24 mouse cellular contexts compared by ENCODE assay signal in the genomic region with DNA sequence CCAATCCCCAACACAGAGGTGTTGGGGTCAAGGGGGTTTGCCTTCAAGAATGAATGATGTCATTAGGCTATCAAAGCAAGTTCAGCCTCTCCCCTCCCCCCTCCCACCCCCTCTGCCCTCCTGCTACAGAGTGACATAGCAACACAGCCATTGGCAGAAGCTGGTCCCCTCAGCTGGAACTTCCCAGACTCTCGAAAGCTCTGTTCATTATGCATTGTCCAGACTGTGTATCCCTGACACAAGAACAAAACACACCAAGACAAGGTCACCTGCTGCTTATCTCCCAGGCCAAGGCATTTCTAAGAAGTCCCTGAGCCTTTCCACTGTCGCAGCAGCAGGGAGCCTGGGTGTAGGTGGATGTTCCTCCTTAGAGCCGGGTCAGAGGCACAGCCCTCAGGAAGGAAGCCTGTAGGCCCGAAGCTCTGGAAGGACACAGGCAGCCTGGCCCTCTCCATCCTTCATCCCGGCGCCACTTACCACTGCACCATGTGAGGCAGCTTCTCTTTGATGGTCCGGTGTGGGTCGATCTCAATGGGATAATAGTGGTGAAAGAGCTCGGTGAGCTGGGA. TPM values are rescaled to one million over a fixed set of nuclear protein-coding genes. Genes with fewer than 3 reads are reported as not detected.
DNase-seq lines count a peak whose midpoint lies in the region; ATAC-seq lines count a peak whose summit lies in the region.
"Had no signal": no experiment of that assay in that cellular context is flagged by ENCODE, and none has a peak within 500 bp of the region (broad histone marks: within the 10 kb centered on the region; RNA-seq: fewer than 3 reads in every experiment).

No protein-coding gene starts in this region.

- ATAC-seq in kidney, embryonic 14.5 days (ENCODE audit: low FRiP score, low TSS enrichment): no peak
- ATAC-seq in activated CD4-positive, CD25-positive, alpha-beta regulatory T cell, adult 4 months: no peak
- ATAC-seq: CD4-positive, CD25-positive, alpha-beta regulatory T cell, adult 4 months; forebrain, embryonic 13.5 days; intestine, embryonic 15.5 days had no signal

- no peak overlapping the region for H3K4me3 ChIP-seq in kidney, embryonic 14.5 days (ENCODE audit: low read length)
- H3K4me3 ChIP-seq: embryonic facial prominence, embryonic 13.5 days; forebrain, embryonic 13.5 days; heart, embryonic 13.5 days; intestine, embryonic 15.5 days had no signal

- H3K27me3 ChIP-seq in kidney, embryonic 14.5 days (ENCODE audit: control insufficient read depth, insufficient read depth, low read length): no peaks in the 10 kb centered on the region
- H3K27me3 ChIP-seq: embryonic facial prominence, embryonic 13.5 days; forebrain, embryonic 13.5 days; heart, embryonic 13.5 days; intestine, embryonic 15.5 days had no signal

- peaks cover 32% of the 10 kb centered on the region for H3K36me3 ChIP-seq in kidney, embryonic 14.5 days (ENCODE audit: control insufficient read depth, insufficient read depth, low read length)

- no peaks in the 10 kb centered on the region for H3K9me3 ChIP-seq in kidney, embryonic 14.5 days (ENCODE audit: control insufficient read depth, low read length)
- H3K9me3 ChIP-seq: embryonic facial prominence, embryonic 13.5 days; forebrain, embryonic 13.5 days; G1E; heart, embryonic 13.5 days; intestine, embryonic 15.5 days had no signal

- H3K4me1 ChIP-seq in kidney, embryonic 14.5 days (ENCODE audit: control insufficient read depth, insufficient read depth, low read length): no peaks in the 10 kb centered on the region; the same call in 1 of the 2 replicates

- DNase-seq in adrenal gland, adult (ENCODE audit: inconsistent age in 2 of 2, low spot score in 1 of 2): peak; percentile 45 to 72
- DNase-seq in adrenal gland, postnatal 4 days (ENCODE audit: low spot score in 2 of 2): no peak
- DNase-seq in kidney, adult 9 months: no peak
- peak; percentile 65 for DNase-seq in R1 (ENCODE audit: low read depth, low spot score)
- DNase-seq in testis, postnatal 14 days (ENCODE audit: low spot score): peak; percentile 52
- DNase-seq: adrenal gland, adult 8-10 months; adrenal gland, postnatal 36 days; B cell, adult 2 months; cerebellum, adult 11 months; cerebellum, adult 8-10 months; cerebellum, postnatal 14 days; gastrocnemius, postnatal 36 days; heart, adult 11 months; heart, postnatal 4 days had no signal

- peak overlapping the region; percentile 7; the same call in 1 of the 2 replicates for H3K9ac ChIP-seq in kidney, embryonic 14.5 days (ENCODE audit: low read depth, low read length)
- H3K9ac ChIP-seq: embryonic facial prominence, embryonic 13.5 days; forebrain, embryonic 13.5 days; heart, embryonic 13.5 days; hindbrain, embryonic 14.5 days; intestine, embryonic 15.5 days had no signal

- WGBS in kidney, embryonic 14.5 days: 79% methylated on average over 9 of the region's 9 CpGs

- no peak overlapping the region for H3K4me2 ChIP-seq in kidney, embryonic 14.5 days (replicated peaks; ENCODE audit: low read depth, low read length)
- H3K4me2 ChIP-seq: embryonic facial prominence, embryonic 13.5 days; forebrain, embryonic 13.5 days; heart, embryonic 13.5 days; hindbrain, embryonic 14.5 days; intestine, embryonic 15.5 days had no signal

- H3K27ac ChIP-seq in kidney, embryonic 14.5 days (ENCODE audit: low read depth, low read length): no peak overlapping the region
- H3K27ac ChIP-seq: embryonic facial prominence, embryonic 13.5 days; forebrain, embryonic 13.5 days; heart, embryonic 13.5 days; hindbrain, embryonic 14.5 days; intestine, embryonic 15.5 days had no signal

RNA-seq across cellular contexts. Expression of a gene that starts 5.8 kb away (rescaled TPM):
- 10 to 100 TPM; 82.4 to 84.5 TPM for total RNA-seq in adrenal gland, postnatal 4 days (2021)
- polyA plus RNA-seq in kidney, embryonic 14.5 days (2014; fragmentation: Nextera tagmentation; extraction: Ambion mirVana): 100 and 112 TPM in 2 replicates
- 100 to 1,000 TPM; 118 to 125 TPM for polyA plus RNA-seq in activated CD4-positive, CD25-positive, alpha-beta regulatory T cell, adult 4 months (2017; shearing (Covaris generic))

RNA-seq across cellular contexts. Expression of a gene that starts 6.0 kb away (rescaled TPM):
- total RNA-seq in adrenal gland, postnatal 4 days (2021): 1 to 10 TPM; 1.5 to 2.1 TPM
- polyA plus RNA-seq in kidney, embryonic 14.5 days (2014; fragmentation: Nextera tagmentation; extraction: Ambion mirVana): 0.61 and 0.68 TPM in 2 replicates
- not detected for polyA plus RNA-seq in activated CD4-positive, CD25-positive, alpha-beta regulatory T cell, adult 4 months (2017; shearing (Covaris generic))
- total RNA-seq: common myeloid progenitor, adult 5-6 weeks had no signal
- polyA plus RNA-seq: G1E had no signal

RNA-seq across cellular contexts. Expression of a gene that starts 20.3 kb away (rescaled TPM):
- total RNA-seq in adrenal gland, postnatal 4 days (2021): 10 to 100 TPM; 65.3 to 68.6 TPM
- polyA plus RNA-seq in kidney, embryonic 14.5 days (2014; fragmentation: Nextera tagmentation; extraction: Ambion mirVana): 75.4 and 113 TPM in 2 replicates
- polyA plus RNA-seq in activated CD4-positive, CD25-positive, alpha-beta regulatory T cell, adult 4 months (2017; shearing (Covaris generic)): not detected
- total RNA-seq: common myeloid progenitor, adult 5-6 weeks had no signal
- polyA plus RNA-seq: CD4-positive, CD25-positive, alpha-beta regulatory T cell, adult 4 months; G1E had no signal

RNA-seq across cellular contexts. Expression of a gene that starts 21.1 kb away (rescaled TPM):
- 10 to 100 TPM; 40.1 to 43.5 TPM for total RNA-seq in adrenal gland, postnatal 4 days (2021)
- polyA plus RNA-seq in kidney, embryonic 14.5 days (2014; fragmentation: Nextera tagmentation; extraction: Ambion mirVana): 59.7 and 63.3 TPM in 2 replicates
- polyA plus RNA-seq in activated CD4-positive, CD25-positive, alpha-beta regulatory T cell, adult 4 months (2017; shearing (Covaris generic)): not detected
- total RNA-seq: G1E had no signal
- polyA plus RNA-seq: CD4-positive, CD25-positive, alpha-beta regulatory T cell, adult 4 months; G1E had no signal

RNA-seq across cellular contexts. Expression of a gene that starts 36.8 kb away (rescaled TPM):
- 10 to 100 TPM; 48.8 to 50.0 TPM for total RNA-seq in adrenal gland, postnatal 4 days (2021)
- polyA plus RNA-seq in kidney, embryonic 14.5 days (2014; fragmentation: Nextera tagmentation; extraction: Ambion mirVana): 8.5 and 12.3 TPM in 2 replicates
- 1 to 10 TPM; 1.9 to 2.1 TPM for polyA plus RNA-seq in activated CD4-positive, CD25-positive, alpha-beta regulatory T cell, adult 4 months (2017; shearing (Covaris generic))

Comparison
In these comparisons a context has a peak if more than half of its experiments do, and no peak if none do; other contexts are left out.
1. DNase-seq: peak in adrenal gland, adult (2 of 2), R1 (single experiment) and testis, postnatal 14 days (single experiment); none in adrenal gland, postnatal 4 days (0 of 2) and kidney, adult 9 months (single experiment).
2. RNA of a gene that starts 20.3 kb away (polyA plus RNA-seq): 75.4 to 113 TPM in kidney, embryonic 14.5 days; not detected in activated CD4-positive, CD25-positive, alpha-beta regulatory T cell, adult 4 months; every median in the first group is over 10 times any median in the second.